Mouse (Mus musculus) hindbrain, embryonic 12.5 days (tissue): ENCODE measurements around the gene Macrod1. TPM values are rescaled to one million over a fixed set of nuclear protein-coding genes. Genes with fewer than 3 reads are reported as not detected.

Source experiments
- ATAC-seq: fragments of 200-750 bp; cut with Nextera tagmentation; 2 replicates; pipeline ENCODE4 v1.8.0; 2017; ENCODE audit warnings: moderate TSS enrichment; ENCODE audit not compliant: low FRiP score
- H3K27ac ChIP-seq: fragments of 300-500 bp; sonication (generic); 2 replicates; pipeline ENCODE4 v1.5.1; 2016; ENCODE audit warnings: mild to moderate bottlenecking
- H3K27me3 ChIP-seq: fragments of 300-500 bp; sonication (generic); 2 replicates; pipeline ENCODE4 v1.6.1; 2016; ENCODE audit warnings: mild to moderate bottlenecking
- H3K36me3 ChIP-seq: fragments of 300-500 bp; sonication (generic); 2 replicates; pipeline ENCODE4 v1.6.1; 2016; ENCODE audit warnings: mild to moderate bottlenecking
- H3K4me1 ChIP-seq: fragments of 300-500 bp; sonication (generic); 2 replicates; pipeline ENCODE4 v1.6.1; 2016
- H3K4me2 ChIP-seq: fragments of 300-500 bp; sonication (generic); replicated peaks from 2 replicates; pipeline ENCODE4 v1.6.1; 2016; ENCODE audit warnings: mild to moderate bottlenecking
- H3K4me3 ChIP-seq: fragments of 300-500 bp; sonication (generic); 2 replicates; pipeline ENCODE4 v1.5.1; 2016; ENCODE audit warnings: mild to moderate bottlenecking
- H3K9ac ChIP-seq: fragments of 300-500 bp; sonication (generic); 2 replicates; pipeline ENCODE4 v1.6.1; 2016; ENCODE audit warnings: mild to moderate bottlenecking, moderate library complexity
- H3K9me3 ChIP-seq: fragments of 300-500 bp; sonication (generic); replicated peaks from 2 replicates; pipeline ENCODE4 v1.6.1; 2016; ENCODE audit warnings: mild to moderate bottlenecking
- WGBS: fragments of 180-500 bp; shearing (Covaris S2); methylation state at CpG from one replicate; pipeline ENCODE4 v1.1.7; 2016; 5-methylcytosine and 5-hydroxymethylcytosine counted together
- polyA plus RNA-seq: library from polyadenylated mRNA; unstranded; fragments of >200 nt; fragmentation: Nextera tagmentation; extraction: Ambion mirVana; gene quantifications from 2 replicates; pipeline ENCODE4 v1.2.1, GENCODE M21; 2016

Macrod1 gene
- polyA plus RNA-seq, 1 experiment from 2014 or later = 5.6 TPM

DNA sequence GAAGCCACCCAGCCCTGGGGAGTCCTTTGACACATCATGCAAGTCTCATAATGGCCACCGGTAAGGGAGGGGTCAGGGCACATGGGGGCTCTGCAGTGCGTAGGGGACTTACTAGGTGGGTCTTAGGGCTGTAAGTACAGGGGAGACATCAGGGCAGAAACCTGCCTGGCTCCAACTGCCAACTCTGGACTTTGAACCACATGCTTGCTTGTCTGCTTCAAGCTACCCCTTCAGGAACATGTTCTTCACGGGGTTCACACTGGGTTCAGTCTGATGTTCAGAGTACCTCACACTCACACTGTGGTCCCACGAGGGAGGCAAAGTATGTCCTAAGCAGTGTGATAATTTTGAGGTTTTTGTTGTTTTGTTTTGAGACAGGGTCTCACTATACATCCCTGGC, 82.7 kb downstream of the Macrod1 start:
- Histone ChIP-seq H3K4me3 (no peak overlapping the region), H3K27ac (peak overlapping the region; percentile 19; the same call in 1 of the 2 replicates), H3K4me1 (peaks cover 96% of the 10 kb centered on the region), H3K4me2 (no peak overlapping the region), H3K27me3 (peaks cover 17% of the 10 kb centered on the region), H3K36me3 (no peaks in the 10 kb centered on the region), H3K9me3 (no peaks in the 10 kb centered on the region), H3K9ac (peak overlapping the region; percentile 48; the same call in 1 of the 2 replicates)
- WGBS = 67% methylated on average over 4 of the region's 4 CpGs
- no peak for ATAC-seq

DNA sequence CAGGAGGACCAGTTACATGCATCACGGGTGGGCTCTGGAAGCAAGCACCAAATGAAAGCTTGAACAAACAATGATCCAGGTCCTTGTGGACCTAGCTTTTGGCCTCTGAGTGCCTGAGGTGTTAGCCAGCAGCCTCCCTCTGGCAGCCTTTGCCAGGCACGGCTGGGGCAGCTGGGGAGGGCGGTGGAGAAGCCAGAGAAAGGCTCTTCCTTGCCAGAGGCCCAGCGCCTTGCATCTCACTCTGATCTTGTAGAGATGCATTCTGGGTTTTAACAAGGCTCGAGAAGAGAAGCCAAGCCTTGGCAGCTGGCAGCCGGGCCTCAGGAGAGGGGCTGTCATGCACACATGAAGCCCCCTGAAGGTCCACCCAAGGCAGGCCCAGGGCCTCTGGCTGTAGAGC, 83.8 kb downstream of the Macrod1 start:
- H3K4me3 ChIP-seq = no peak overlapping the region
- H3K27ac ChIP-seq = peak overlapping the region; percentile 81
- 54% methylated on average over 6 of the region's 6 CpGs for WGBS
- H3K9ac ChIP-seq = peak overlapping the region; percentile 24; the same call in 1 of the 2 replicates
- no peaks in the 10 kb centered on the region for H3K9me3 ChIP-seq
- ATAC-seq = no peak
- H3K27me3 ChIP-seq = peaks cover 24% of the 10 kb centered on the region
- H3K4me2 ChIP-seq = 0 out of 2 replicates have a peak overlapping the region, but pooled peaks have one; percentile 1
- no peaks in the 10 kb centered on the region for H3K36me3 ChIP-seq
- peaks cover 85% of the 10 kb centered on the region for H3K4me1 ChIP-seq

DNA sequence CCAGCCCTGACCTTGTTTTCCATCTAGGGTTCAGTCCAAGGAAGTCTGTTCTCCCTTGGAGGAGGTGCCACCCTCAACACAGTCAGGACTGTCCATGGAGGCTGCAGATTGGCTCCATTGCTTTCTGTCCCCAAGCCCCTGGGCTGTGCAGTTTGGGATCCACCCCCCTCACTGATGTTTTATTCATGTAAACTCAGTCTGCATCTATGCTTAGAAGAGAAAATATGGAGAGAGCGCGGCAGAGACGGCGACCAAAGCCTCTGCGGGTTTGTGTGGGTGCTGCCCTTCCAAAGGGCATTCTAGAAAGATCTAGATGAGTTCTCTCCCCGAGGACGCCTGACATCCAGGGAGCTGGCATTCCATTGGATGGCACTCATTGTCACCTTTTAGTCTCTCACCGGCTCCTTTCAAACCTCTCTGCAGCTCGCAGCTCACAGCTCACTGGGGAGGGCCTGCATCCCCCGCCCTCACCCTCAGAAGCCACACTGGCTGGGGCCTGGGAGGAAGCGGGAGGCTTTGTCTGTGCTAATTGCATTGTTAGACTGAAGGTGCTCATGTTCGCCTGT, 84.3 kb downstream of the Macrod1 start:
- WGBS = 34% methylated on average over 12 of the region's 12 CpGs
- peak; percentile 26; the same call in 1 of the 2 replicates for ATAC-seq
- Histone ChIP-seq H3K9ac (peak overlapping the region; percentile 42), H3K36me3 (no peaks in the 10 kb centered on the region), H3K4me1 (peaks cover 80% of the 10 kb centered on the region), H3K27ac (peak overlapping the region; percentile 81), H3K4me3 (no peak overlapping the region), H3K9me3 (no peaks in the 10 kb centered on the region), H3K4me2 (no peak overlapping the region), H3K27me3 (peaks cover 29% of the 10 kb centered on the region)

- Histone ChIP-seq H3K4me1 (peaks cover 70% of the 10 kb centered on the region), H3K27ac (peak overlapping the region; percentile 81; the same call in 1 of the 2 replicates)
Observed at GRCm38 (mm10) chr19:7142207-7142915, 85.8 kb downstream of the Macrod1 start.

GRCm38 (mm10) chr19:7143854-7144253, 87.2 kb downstream of the Macrod1 start:
- Histone ChIP-seq H3K4me2 (peak overlapping the region; percentile 52), H3K36me3 (no peaks in the 10 kb centered on the region), H3K27me3 (peaks cover 23% of the 10 kb centered on the region), H3K9ac (peak overlapping the region; percentile 42), H3K9me3 (no peaks in the 10 kb centered on the region), H3K4me1 (peaks cover 69% of the 10 kb centered on the region), H3K27ac (peak overlapping the region; percentile 35; the same call in 1 of the 2 replicates), H3K4me3 (peak overlapping the region; percentile 19)
- peak; percentile 14; the same call in 1 of the 2 replicates for ATAC-seq
- WGBS = under 1% methylated on average over 20 of the region's 20 CpGs

More at GRCm38 (mm10) chr19:7142207-7142915, 85.8 kb downstream of the Macrod1 start:
- WGBS = 41% methylated on average over 5 of the region's 5 CpGs
- Histone ChIP-seq H3K4me3 (no peak overlapping the region), H3K36me3 (no peaks in the 10 kb centered on the region), H3K27me3 (peaks cover 16% of the 10 kb centered on the region), H3K9ac (no peak overlapping the region; the same call in 1 of the 2 replicates), H3K9me3 (no peaks in the 10 kb centered on the region), H3K4me2 (no peak overlapping the region)
- ATAC-seq = no peak

GRCm38 (mm10) chr19:7144458-7144857, 87.8 kb downstream of the Macrod1 start:
- peak overlapping the region; percentile 52 for H3K4me2 ChIP-seq
- H3K4me1 ChIP-seq = peaks cover 69% of the 10 kb centered on the region
- ATAC-seq = no peak
- H3K36me3 ChIP-seq = no peaks in the 10 kb centered on the region
- no peak overlapping the region for H3K9ac ChIP-seq
- no peaks in the 10 kb centered on the region for H3K9me3 ChIP-seq
- 75% methylated on average over 3 of the region's 3 CpGs for WGBS
- peaks cover 26% of the 10 kb centered on the region for H3K27me3 ChIP-seq
- H3K4me3 ChIP-seq = no peak overlapping the region
- no peak overlapping the region for H3K27ac ChIP-seq

DNA sequence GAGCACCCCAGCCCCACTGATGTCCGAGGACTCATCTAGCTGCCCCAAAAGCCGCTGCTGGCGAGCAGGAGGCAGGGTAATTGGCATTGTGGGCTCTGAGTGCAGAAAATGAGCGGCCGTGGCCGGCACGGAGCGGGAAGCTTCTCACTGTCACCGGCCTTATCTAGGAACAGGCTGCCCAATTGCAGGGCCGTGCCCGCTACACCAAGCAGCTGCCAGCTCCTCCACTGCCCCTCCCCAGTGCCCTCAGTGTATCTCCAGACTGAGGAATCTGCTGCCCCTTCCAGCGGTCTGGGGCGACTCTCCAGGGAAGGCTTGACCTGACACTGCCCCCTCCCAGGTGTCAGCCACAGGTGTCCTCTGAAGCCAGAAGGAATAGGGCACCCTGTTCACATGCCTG, 89.8 kb downstream of the Macrod1 start:
- ATAC-seq = no peak
- peaks cover 26% of the 10 kb centered on the region for H3K27me3 ChIP-seq
- no peak overlapping the region for H3K9ac ChIP-seq
- no peaks in the 10 kb centered on the region for H3K9me3 ChIP-seq
- no peak overlapping the region for H3K4me3 ChIP-seq
- H3K4me2 ChIP-seq = no peak overlapping the region
- 78% methylated on average over 13 of the region's 13 CpGs for WGBS
- H3K27ac ChIP-seq = no peak overlapping the region
- H3K36me3 ChIP-seq = no peaks in the 10 kb centered on the region
- H3K4me1 ChIP-seq = peaks cover 65% of the 10 kb centered on the region

DNA sequence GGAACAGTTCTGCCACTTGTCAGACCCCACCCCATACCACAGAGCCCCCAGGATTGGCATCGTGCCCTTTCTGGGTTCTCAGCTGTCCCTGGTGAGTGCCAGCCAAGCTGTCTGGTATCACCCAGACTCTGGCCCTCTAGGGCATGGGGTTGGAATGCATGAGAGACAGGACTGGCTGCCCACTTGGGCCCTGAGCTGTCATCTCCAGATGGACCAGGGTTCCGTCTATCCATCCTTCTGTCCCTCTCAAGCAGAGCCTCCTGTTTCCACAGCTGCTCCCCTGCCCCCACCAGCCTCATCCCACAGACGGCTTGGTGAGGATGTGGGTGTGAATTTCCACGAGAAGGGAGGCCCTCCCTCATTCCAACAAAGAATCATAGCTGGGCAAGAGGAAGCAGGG, 91.5 kb downstream of the Macrod1 start:
- H3K9ac ChIP-seq = peak overlapping the region; percentile 3; the same call in 1 of the 2 replicates
- peaks cover 61% of the 10 kb centered on the region for H3K4me1 ChIP-seq
- no peak overlapping the region for H3K4me2 ChIP-seq
- ATAC-seq = no peak
- peaks cover 26% of the 10 kb centered on the region for H3K27me3 ChIP-seq
- no peak overlapping the region for H3K4me3 ChIP-seq
- H3K36me3 ChIP-seq = no peaks in the 10 kb centered on the region
- no peaks in the 10 kb centered on the region for H3K9me3 ChIP-seq
- H3K27ac ChIP-seq = peak overlapping the region; percentile 25; the same call in 1 of the 2 replicates
- 45% methylated on average over 4 of the region's 4 CpGs for WGBS

DNA sequence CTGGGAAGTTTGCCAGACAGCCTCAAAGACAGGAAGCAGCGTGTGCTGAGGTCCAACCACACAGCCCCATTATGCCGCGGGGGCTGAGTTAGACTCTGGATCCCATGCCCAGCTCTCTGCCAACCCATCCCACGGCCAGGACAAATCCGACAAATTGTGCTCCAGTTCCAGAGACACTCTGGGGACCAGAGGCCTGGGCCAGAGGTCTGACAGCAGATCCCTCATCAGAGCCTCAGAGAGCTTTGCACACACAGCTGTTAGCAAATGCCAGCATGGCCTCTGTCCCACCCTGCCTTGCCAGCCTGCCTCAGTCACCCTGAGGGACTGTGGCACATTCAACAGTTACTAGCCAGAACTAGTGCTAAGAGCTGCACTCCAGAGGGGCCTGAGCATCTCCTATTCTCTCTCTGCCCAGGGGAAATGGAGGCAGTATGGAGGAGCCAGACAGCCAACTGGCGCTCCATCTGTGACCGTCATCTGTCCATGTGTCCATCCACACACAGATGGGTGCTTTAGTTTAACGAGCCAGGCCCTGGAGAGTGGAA, 92.0 kb downstream of the Macrod1 start:
- WGBS = 62% methylated on average over 8 of the region's 8 CpGs
- no peak overlapping the region for H3K4me3 ChIP-seq
- H3K9ac ChIP-seq = 0 out of 2 replicates have a peak overlapping the region, but pooled peaks have one; percentile 3
- peaks cover 61% of the 10 kb centered on the region for H3K4me1 ChIP-seq
- H3K27ac ChIP-seq = peak overlapping the region; percentile 25; the same call in 1 of the 2 replicates
- no peak for ATAC-seq
- H3K36me3 ChIP-seq = no peaks in the 10 kb centered on the region
- H3K4me2 ChIP-seq = no peak overlapping the region
- H3K9me3 ChIP-seq = no peaks in the 10 kb centered on the region
- H3K27me3 ChIP-seq = peaks cover 26% of the 10 kb centered on the region

DNA sequence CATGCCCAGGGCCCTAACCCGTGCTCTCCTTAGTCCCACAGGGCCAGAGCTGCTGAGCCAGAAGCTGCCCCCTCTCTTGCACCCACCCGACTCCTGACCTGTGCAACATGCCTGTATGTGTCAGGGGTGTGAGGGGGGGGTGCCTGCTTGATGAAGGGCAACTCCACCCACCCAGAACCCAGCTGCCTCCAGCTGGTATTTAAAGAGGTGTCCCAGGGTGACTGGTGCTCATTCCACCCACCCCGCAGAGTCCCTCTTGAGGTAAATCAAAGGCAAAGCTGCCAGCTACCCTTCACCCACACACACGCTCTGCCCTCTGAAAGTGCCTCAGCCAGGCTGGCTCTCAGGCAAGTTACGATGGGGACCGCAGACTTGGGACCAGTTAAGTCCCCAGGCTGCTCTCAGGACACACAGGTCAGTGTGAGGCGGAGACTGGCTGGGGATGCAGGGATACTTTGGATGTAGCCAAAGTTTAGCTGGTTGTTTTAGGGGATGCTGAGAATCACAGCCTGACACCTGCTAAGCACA, 92.6 kb downstream of the Macrod1 start:
- 58% methylated on average over 7 of the region's 7 CpGs for WGBS
- no peak overlapping the region for H3K9ac ChIP-seq
- ATAC-seq = no peak
- peaks cover 57% of the 10 kb centered on the region for H3K4me1 ChIP-seq
- H3K27me3 ChIP-seq = peaks cover 26% of the 10 kb centered on the region
- H3K4me2 ChIP-seq = no peak overlapping the region
- no peaks in the 10 kb centered on the region for H3K9me3 ChIP-seq
- H3K36me3 ChIP-seq = no peaks in the 10 kb centered on the region
- no peak overlapping the region for H3K4me3 ChIP-seq
- H3K27ac ChIP-seq = no peak overlapping the region

- no peaks in the 10 kb centered on the region for H3K9me3 ChIP-seq
- no peak overlapping the region for H3K27ac ChIP-seq
- no peaks in the 10 kb centered on the region for H3K36me3 ChIP-seq
- ATAC-seq = no peak
- H3K9ac ChIP-seq = 0 out of 2 replicates have a peak overlapping the region, but pooled peaks have one; percentile 13
- peaks cover 17% of the 10 kb centered on the region for H3K27me3 ChIP-seq
- peaks cover 75% of the 10 kb centered on the region for H3K4me1 ChIP-seq
- WGBS = 72% methylated on average over 7 of the region's 7 CpGs
- H3K4me2 ChIP-seq = no peak overlapping the region
- H3K4me3 ChIP-seq = no peak overlapping the region
Observed at GRCm38 (mm10) chr19:7151300-7151926, 94.8 kb downstream of the Macrod1 start.
